Mouse (Mus musculus): Measurements from ENCODE around the gene Ints1. TPM values are rescaled to one million over a fixed set of nuclear protein-coding genes. Genes with fewer than 3 reads are reported as not detected.

Gene Ints1
- polyA plus RNA-seq, 1 experiment: 56.4 TPM

DNA sequence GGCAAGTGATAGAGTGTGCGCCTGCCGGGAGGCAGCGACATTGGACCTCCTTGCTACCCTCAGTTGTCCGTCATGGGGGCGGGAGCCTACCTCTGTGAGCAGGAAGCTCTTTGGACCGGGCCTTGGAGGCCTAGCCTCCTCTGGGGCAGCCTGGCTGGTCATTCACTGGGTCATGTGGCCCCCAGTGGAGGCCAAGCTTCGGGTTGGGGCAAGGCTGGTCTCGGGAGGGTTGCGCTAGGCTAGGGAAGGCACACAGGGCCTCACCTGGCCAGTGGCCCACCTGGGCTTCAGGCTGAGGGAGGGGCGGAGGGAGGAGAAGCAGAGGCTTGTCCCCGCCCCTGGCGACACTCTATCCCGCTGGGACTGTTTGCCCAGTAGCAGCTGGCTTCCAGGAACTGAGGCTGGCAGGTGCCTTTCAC lies 38.5 kb upstream of the Ints1 start:
- TF ChIP-seq POLR2A (IDR thresholded peaks at IDR 0.05; ENCODE audit: borderline replicate concordance, extremely low read depth, low read depth, low read length): peak; percentile 80
- no peak for TF ChIP-seq CTCF (IDR thresholded peaks at IDR 0.05; ENCODE audit: insufficient read depth, low read length)
- peak overlapping the region; percentile 52 for H3K4me3 ChIP-seq (replicated peaks; ENCODE audit: extremely low read depth, low read depth, low read length)
- 0 out of 2 replicates have a peak, but pooled peaks cover 2% of the 10 kb centered on the region for H3K4me1 ChIP-seq (ENCODE audit: control insufficient read depth, insufficient read depth, low read length)
- DNase-seq: peak; percentile 79
- 16% methylated on average over 13 of the region's 13 CpGs for WGBS

DNA sequence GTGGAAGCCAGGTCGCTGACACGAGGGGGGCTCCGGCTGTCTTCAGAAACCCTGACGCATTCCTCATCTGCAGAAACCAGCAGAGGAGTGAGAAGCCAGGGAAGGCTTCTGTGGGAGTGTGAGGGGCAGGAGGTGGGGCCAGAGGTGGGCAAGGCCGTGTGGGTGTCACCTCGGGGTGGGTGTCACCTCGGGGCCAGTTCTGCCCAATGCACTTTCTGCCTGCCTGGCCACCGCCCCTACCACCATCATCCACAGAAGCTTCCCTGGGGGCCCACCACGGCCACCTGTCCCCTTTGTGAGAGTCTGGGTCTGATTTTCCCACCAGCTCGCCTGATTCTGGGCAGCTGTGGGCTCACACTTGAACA lies 37.6 kb upstream of the Ints1 start:
- TF ChIP-seq POLR2A (IDR thresholded peaks at IDR 0.05; ENCODE audit: borderline replicate concordance, extremely low read depth, low read depth, low read length): no peak
- TF ChIP-seq CTCF (IDR thresholded peaks at IDR 0.05; ENCODE audit: insufficient read depth, low read length): no peak
- no peak overlapping the region for H3K4me3 ChIP-seq (replicated peaks; ENCODE audit: extremely low read depth, low read depth, low read length)
- 0 out of 2 replicates have a peak, but pooled peaks cover 2% of the 10 kb centered on the region for H3K4me1 ChIP-seq (ENCODE audit: control insufficient read depth, insufficient read depth, low read length)
- no peak for DNase-seq
- WGBS: 31% methylated on average over 10 of the region's 10 CpGs

DNA sequence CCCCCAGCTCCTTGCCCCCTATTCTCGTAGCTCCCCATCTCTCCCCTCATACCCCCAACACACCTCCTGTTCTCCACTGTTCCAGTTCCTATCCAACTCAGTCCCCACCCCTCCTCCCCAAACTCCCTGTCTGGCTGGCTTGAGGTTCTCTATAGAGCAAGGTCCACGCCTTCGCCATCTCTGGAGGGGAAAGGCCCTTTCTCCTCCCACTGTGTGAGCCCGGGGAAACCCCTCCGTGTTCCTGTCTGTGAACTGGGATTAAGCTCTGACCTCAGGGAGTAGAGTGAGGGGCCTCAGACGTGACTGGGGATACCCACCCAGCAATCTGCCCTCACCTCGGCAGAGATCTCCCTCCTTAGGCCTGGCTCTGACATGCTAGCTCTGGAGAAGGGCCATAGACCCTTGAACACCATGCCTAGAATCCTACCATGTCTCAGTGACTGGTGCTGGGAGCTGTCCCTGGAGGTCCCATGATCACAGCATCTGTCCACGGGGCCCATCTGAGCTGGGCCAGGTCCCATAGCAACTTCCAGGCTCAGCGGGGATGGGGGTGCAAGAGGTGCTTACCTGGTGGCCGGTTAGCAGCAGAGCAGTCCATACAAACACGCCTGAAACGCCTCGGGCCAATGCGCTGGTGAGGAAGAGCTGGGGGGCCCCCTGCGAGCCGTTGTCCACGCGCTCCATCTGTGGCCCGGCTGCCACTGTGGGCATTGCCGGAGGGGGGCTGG lies 37.1 kb upstream of the Ints1 start:
- no peak for DNase-seq
- WGBS: 49% methylated on average over 20 of the region's 20 CpGs
- no peak for TF ChIP-seq CTCF (IDR thresholded peaks at IDR 0.05; ENCODE audit: insufficient read depth, low read length)
- no peak for TF ChIP-seq POLR2A (IDR thresholded peaks at IDR 0.05; ENCODE audit: borderline replicate concordance, extremely low read depth, low read depth, low read length)
- H3K4me1 ChIP-seq (ENCODE audit: control insufficient read depth, insufficient read depth, low read length): 0 out of 2 replicates have a peak, but pooled peaks cover 2% of the 10 kb centered on the region
- no peak overlapping the region for H3K4me3 ChIP-seq (replicated peaks; ENCODE audit: extremely low read depth, low read depth, low read length)

DNA sequence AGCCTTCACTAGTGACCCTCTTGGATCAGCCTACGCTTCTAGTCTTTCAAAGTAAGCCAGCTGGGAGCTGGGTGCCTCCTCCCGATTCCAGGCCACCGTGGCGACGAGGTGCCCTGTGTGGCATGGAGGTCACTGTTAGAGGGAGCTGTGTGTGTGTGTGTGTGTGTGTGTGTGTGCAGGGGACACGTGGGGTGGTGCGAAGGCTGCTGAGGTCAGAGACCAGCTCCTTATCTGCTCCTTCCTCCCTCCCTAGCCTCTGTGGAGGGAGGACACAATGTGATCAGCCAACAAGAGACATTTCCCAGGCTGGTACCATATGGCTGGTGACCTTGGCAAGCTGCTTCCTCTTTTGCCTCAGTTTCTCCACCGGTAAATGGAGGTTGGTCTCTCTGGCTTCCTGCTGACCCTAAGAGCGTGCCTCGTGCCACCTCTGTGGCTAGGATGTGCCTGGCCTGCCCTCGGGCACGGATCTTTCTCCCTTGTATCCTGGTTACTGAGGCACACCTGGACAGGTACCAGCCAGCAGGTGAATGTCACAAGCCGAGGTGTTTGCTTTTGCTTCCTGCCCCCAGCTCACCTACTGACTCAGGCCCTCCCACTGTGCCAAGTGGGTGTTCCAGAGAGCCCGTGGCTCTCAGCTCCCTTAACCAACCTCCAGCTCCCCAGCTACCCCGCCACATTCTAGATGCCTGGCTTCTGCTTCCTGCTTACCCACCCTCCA lies 36.4 kb upstream of the Ints1 start:
- peak; percentile 34 for DNase-seq
- no peak for TF ChIP-seq CTCF (IDR thresholded peaks at IDR 0.05; ENCODE audit: insufficient read depth, low read length)
- no peak for TF ChIP-seq POLR2A (IDR thresholded peaks at IDR 0.05; ENCODE audit: borderline replicate concordance, extremely low read depth, low read depth, low read length)
- WGBS: 57% methylated on average over 15 of the region's 15 CpGs
- Histone ChIP-seq H3K4me1 (ENCODE audit: control insufficient read depth, insufficient read depth, low read length) (0 out of 2 replicates have a peak, but pooled peaks cover 2% of the 10 kb centered on the region), H3K4me3 (replicated peaks; ENCODE audit: extremely low read depth, low read depth, low read length) (no peak overlapping the region)

DNA sequence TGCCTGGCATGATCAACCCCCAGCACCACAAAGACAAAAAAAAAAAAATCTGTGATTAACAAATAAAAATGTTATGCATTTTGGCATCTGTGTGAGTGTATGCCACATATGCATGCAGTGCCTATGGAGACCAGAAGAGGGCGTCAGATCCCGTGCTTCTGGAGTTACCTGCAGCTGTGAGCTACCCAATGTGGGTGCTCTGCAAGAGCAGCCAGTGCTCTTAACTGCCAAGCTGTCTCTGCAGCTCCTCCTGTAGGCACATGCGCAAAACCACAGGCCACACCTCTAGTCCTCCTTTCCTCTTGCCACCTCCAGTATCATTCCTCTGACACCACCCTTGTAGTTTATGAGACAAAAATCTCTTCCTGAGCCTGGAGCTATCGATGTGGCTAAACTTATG lies 33.9 kb upstream of the Ints1 start:
- no peak overlapping the region for H3K4me3 ChIP-seq (replicated peaks; ENCODE audit: extremely low read depth, low read depth, low read length)
- H3K4me1 ChIP-seq (ENCODE audit: control insufficient read depth, insufficient read depth, low read length): 0 out of 2 replicates have a peak, but pooled peaks cover 2% of the 10 kb centered on the region
- no peak for DNase-seq
- no peak for TF ChIP-seq POLR2A (IDR thresholded peaks at IDR 0.05; ENCODE audit: borderline replicate concordance, extremely low read depth, low read depth, low read length)
- TF ChIP-seq CTCF (IDR thresholded peaks at IDR 0.05; ENCODE audit: insufficient read depth, low read length): no peak
- 60% methylated on average over 4 of the region's 4 CpGs for WGBS

DNA sequence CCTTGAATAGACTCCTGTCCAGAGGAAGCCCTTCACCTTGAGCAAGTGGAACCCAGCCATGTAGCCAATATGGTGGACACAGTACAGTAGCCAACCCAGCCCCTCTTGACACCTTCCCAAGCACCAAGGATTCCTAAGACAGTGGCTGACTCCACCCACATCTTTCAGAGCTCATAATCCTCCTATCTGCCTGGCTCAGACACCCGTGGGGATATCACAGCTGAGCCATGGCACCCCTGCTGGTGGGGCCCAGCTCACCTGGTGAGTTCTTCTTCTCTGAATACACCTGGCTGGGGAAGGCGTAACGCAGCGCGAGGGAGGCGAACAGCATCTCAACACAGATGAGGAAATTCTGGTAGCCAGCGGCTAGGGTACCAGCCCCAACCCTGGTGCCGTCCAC lies 30.4 kb upstream of the Ints1 start:
- no peak overlapping the region for H3K4me3 ChIP-seq (replicated peaks; ENCODE audit: extremely low read depth, low read depth, low read length)

DNA sequence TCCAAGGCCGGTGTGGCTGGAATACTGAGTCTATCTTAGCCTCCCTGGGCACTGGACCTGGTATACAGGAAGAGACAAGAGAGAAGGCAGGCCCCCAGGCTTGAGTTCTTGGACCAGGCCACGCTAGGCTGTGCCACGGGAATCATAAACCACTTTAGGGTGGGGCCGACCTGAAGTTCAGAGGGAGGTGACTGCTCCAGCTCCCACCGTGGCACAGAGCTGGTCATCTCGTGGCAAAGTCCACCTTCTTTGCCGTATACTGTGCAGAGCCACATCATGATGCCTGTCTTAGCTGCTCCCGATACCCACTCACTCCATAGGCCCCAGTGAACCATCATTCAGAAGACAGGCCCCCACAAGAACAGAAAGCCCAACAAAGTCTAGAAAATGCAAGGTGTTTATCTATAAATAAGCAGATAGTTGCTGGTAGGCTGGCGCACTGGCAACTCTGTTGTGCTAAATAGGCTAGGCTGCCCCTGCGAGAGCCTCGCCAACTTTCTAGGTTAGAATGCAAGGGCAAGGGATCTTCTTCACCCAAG lies 29.2 kb upstream of the Ints1 start:
- 81% methylated on average over 11 of the region's 11 CpGs for WGBS

More for the DNA sequence above, 30.4 kb upstream of the Ints1 start:
- no peak for TF ChIP-seq POLR2A (IDR thresholded peaks at IDR 0.05; ENCODE audit: borderline replicate concordance, extremely low read depth, low read depth, low read length)
- TF ChIP-seq CTCF (IDR thresholded peaks at IDR 0.05; ENCODE audit: insufficient read depth, low read length): no peak
- DNase-seq: no peak
- 94% methylated on average over 8 of the region's 8 CpGs for WGBS
- H3K4me1 ChIP-seq (ENCODE audit: control insufficient read depth, insufficient read depth, low read length): peaks cover 5% of the 10 kb centered on the region; the same call in 1 of the 2 replicates

DNA sequence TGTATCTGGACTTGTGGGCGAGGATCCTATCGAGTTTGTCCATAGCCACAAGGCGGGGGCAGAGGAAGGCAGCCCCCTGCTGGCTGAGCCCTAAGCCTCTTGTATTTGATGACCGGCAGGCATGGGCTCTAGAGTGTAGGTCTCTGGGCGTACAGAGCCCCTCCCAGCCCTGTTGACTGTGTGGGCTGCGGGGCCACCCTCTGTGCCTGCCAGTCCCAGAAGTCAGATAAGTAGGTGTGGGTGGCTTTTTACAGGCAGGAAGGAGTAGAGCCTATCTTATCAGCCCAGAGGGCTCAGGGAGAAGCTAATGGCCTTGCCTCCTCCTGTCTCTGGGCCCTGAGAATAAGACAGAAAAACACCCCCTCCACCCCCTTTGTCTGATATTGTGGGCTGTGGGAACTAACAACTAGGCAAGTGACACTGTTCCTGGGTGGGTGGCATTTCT lies 28.7 kb upstream of the Ints1 start:
- Histone ChIP-seq H3K4me3 (replicated peaks; ENCODE audit: extremely low read depth, low read depth, low read length) (no peak overlapping the region), H3K4me1 (ENCODE audit: control insufficient read depth, insufficient read depth, low read length) (peaks cover 5% of the 10 kb centered on the region; the same call in 1 of the 2 replicates)
- 12% methylated on average over 6 of the region's 6 CpGs for WGBS
- DNase-seq: no peak
- TF ChIP-seq POLR2A (IDR thresholded peaks at IDR 0.05; ENCODE audit: borderline replicate concordance, extremely low read depth, low read depth, low read length): no peak
- no peak for TF ChIP-seq CTCF (IDR thresholded peaks at IDR 0.05; ENCODE audit: insufficient read depth, low read length)

More for the DNA sequence above, 29.2 kb upstream of the Ints1 start:
- no peak for DNase-seq
- Histone ChIP-seq H3K4me3 (replicated peaks; ENCODE audit: extremely low read depth, low read depth, low read length) (no peak overlapping the region), H3K4me1 (ENCODE audit: control insufficient read depth, insufficient read depth, low read length) (peaks cover 5% of the 10 kb centered on the region; the same call in 1 of the 2 replicates)
- TF ChIP-seq POLR2A (IDR thresholded peaks at IDR 0.05; ENCODE audit: borderline replicate concordance, extremely low read depth, low read depth, low read length) (no peak), CTCF (IDR thresholded peaks at IDR 0.05; ENCODE audit: insufficient read depth, low read length) (no peak)

DNA sequence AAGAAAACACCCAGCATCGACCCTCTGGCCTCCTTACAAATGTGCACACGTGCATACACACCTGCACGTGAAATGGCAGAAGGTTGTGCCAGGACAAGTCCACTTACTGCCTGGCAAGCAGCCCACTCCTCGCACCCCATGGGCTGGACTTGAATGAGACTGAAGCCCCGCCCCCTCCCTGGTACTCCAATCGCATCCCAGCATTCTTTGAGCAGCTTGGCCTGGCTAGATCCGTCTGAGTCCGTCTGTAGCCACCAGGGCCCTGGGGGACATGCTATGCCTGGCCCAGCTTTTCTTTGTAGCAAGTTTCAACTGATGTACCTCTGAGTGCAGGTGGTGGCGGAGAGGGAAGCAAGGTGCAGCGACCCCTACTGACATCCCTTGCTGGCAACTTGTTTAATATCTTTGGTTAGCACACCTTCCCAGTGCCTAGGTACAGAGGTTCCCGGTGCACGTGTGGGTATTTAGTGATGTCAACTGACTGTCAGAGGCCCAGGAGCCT lies 28.2 kb upstream of the Ints1 start:
- no peak for TF ChIP-seq POLR2A (IDR thresholded peaks at IDR 0.05; ENCODE audit: borderline replicate concordance, extremely low read depth, low read depth, low read length)
- TF ChIP-seq CTCF (IDR thresholded peaks at IDR 0.05; ENCODE audit: insufficient read depth, low read length): peak; percentile 47
- Histone ChIP-seq H3K4me1 (ENCODE audit: control insufficient read depth, insufficient read depth, low read length) (peaks cover 5% of the 10 kb centered on the region), H3K4me3 (replicated peaks; ENCODE audit: extremely low read depth, low read depth, low read length) (no peak overlapping the region)
- 16% methylated on average over 12 of the region's 12 CpGs for WGBS
- peak; percentile 81 for DNase-seq

Data from lung, adult 2 months (tissue).